Mouse (Mus musculus) liver, adult 10 weeks (tissue): ENCODE results near the gene Aida. TPM values are rescaled to one million over a fixed set of nuclear protein-coding genes. Genes with fewer than 3 reads are reported as not detected.

ENCODE experiments used
- polyA plus RNA-seq: library from polyadenylated mRNA; stranded (reverse); fragments of 350-450 nt; fragmentation: Illumina TruSeq; extraction: RNeasy Lipid Tissue Mini Kit (QIAGEN cat#74804); gene quantifications from one replicate; pipeline ENCODE4 v1.2.3, GENCODE M21; 2014; ENCODE audit warnings: low read depth, low replicate concordance

Gene Aida
- 28.9 TPM for polyA plus RNA-seq

GRCm38 (mm10) chr1:183296465-183296864 lies at the start of gene Aida:
Gene Aida, plus strand, starts transcription at chr1:183296590.

DNA sequence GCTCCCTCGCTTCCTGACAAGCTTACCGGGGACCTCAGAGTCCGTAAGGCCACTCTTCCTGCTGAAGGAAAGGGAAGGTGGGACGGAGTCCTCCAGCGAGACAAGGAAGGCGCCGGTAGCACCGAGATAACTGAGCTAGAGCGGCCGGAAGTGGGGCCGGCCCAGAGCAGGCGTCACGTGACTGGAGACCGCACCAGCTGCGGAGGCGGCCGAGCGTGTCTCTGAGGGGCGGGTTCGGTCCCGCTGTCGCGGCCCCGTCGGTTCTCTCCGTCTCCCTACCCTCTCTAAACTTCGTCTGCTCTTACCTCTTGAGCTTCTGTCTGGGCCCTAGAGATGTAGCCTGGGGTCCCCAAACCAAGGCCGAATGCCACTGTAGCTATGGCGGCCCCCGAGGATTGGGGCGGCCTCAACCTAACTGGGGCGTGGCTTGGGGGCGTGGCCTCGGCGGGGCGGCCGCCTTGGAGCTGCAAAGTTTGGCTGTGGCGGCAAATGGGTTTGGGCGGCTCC lies 540 bp downstream of the Aida start, which contains the start of gene Brox:
Gene Brox (minus strand): TSS at position 393 of the 507 bp plus-strand sequence.

DNA sequence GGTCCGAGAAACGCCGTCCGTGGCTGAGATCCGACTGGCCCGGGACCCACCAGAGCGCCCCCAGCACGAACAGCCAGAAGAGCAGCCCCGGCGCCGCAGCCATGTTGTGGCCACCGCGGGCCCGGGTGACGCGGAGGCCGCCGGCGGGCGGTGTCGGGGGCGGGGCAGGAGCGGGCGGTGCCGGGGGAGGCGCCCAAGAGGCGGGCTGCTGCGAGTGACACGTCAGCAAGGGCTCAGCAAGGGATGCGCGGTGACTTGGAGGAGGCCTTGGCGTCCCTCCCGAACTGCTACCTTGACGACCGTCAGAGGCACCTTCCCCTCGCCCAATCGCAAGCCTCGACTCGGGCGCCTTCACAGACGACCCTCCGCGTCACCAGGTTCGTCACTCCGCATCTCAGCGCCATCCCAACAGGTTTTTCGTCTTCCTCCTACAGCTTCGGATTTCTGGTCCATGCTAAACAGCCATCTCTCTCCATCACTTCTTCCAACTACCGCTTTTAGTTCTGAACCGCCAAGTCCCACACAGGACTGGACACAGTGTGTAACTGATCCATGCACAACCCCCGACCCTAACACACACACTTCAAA lies 73.1 kb downstream of the Aida start, which contains the start of gene Mia3:
Gene Mia3 (minus strand): TSS at position 127 of the 588 bp plus-strand sequence.

Other genes starting within 250 kb of the Aida start
- 0.58 TPM for gene Disp1, start 75.1 kb upstream of the Aida start, polyA plus RNA-seq
- gene Brox, start 679 bp downstream of the Aida start, polyA plus RNA-seq: 33.2 TPM
- 218 TPM for gene Mia3, start 73.0 kb downstream of the Aida start, polyA plus RNA-seq
- gene Taf1a, start 92.4 kb downstream of the Aida start, polyA plus RNA-seq: 5.0 TPM
- 0.21 TPM for gene Hhipl2, start 121.6 kb downstream of the Aida start, polyA plus RNA-seq